8 mouse cellular contexts compared by ENCODE assay signal in the genomic region with DNA sequence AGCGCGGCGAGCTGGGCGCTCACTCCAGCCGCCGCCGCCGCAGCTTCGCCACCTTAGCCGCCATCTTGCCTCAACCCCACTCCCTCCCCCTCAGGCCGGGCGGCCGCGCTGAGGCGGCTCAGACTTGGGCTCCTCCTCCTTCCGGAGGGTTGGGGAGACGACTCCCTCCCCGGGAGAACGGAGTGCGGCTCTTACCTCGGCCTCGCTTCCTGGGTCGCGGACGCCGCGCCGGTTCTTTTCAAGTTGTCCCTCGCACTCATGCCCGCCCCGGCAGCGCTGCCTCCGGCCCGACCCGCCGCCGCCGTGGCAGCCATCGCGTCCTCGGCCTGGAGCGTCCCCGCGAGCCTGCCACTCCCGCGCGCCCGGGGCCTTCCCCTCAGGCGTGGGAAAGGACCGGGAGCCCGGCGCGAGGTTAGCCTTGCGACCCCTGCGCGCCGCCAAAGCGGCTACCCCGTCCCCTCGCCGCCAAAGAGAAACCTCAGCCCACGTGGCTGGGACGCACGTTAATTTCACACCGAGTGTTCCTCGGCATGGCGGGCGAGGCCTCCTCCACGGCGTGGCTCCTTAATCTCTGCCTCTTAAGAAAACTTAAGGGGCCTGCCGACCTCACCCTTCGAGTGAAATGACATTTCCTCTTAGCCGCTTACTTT. TPM values are rescaled to one million over a fixed set of nuclear protein-coding genes. Genes with fewer than 3 reads are reported as not detected.
DNase-seq lines count a peak whose midpoint lies in the region; ATAC-seq and TF ChIP-seq lines count a peak whose summit lies in the region.

No protein-coding gene starts in this region.

- no peaks in the 10 kb centered on the region for H3K9me3 ChIP-seq in embryonic facial prominence, embryonic 15.5 days (replicated peaks)
- no peaks in the 10 kb centered on the region for H3K9me3 ChIP-seq in kidney, embryonic 14.5 days (ENCODE audit: control insufficient read depth, low read length)
- H3K9me3 ChIP-seq in limb, embryonic 14.5 days (ENCODE audit: control insufficient read depth, low read length): no peaks in the 10 kb centered on the region
- no peaks in the 10 kb centered on the region for H3K9me3 ChIP-seq in midbrain, embryonic 16.5 days (replicated peaks; ENCODE audit: control insufficient read depth, low read length, poor library complexity, severe bottlenecking)

- DNase-seq in A20 (ENCODE audit: low read depth, low spot score): peak; percentile 93
- peak; percentile 90 to 91 for DNase-seq in heart, adult 9 months (ENCODE audit: low spot score in 2 of 2)
- peak; percentile 88 for DNase-seq in limb, embryonic 14.5 days (ENCODE audit: low spot score)
- DNase-seq in spleen, adult 2 months (ENCODE audit: low read depth in 1 of 2, low spot score in 2 of 2): peak; percentile 76 to 91

- H3K4me3 ChIP-seq in bone marrow, adult 2 months (replicated peaks; ENCODE audit: control insufficient read depth, low read depth, low read length): peak overlapping the region; percentile 78
- H3K4me3 ChIP-seq in embryonic facial prominence, embryonic 15.5 days (replicated peaks): peak overlapping the region; percentile 77
- H3K4me3 ChIP-seq in kidney, embryonic 14.5 days (ENCODE audit: low read length): peak overlapping the region; percentile 95
- peak overlapping the region; percentile 96 for H3K4me3 ChIP-seq in limb, embryonic 14.5 days (replicated peaks; ENCODE audit: low read length)
- peak overlapping the region; percentile 79 for H3K4me3 ChIP-seq in midbrain, embryonic 16.5 days (ENCODE audit: low read depth, low read length)
- peak overlapping the region; percentile 93 for H3K4me3 ChIP-seq in spleen, adult 2 months (ENCODE audit: extremely low read depth, insufficient read depth, insufficient read length)

- ATAC-seq in embryonic facial prominence, embryonic 15.5 days (ENCODE audit: insufficient number of reproducible peaks, low FRiP score, low TSS enrichment, low read depth): peak; percentile 96
- ATAC-seq in kidney, embryonic 14.5 days (ENCODE audit: low FRiP score, low TSS enrichment): peak; percentile 95
- ATAC-seq in limb, embryonic 14.5 days (ENCODE audit: low FRiP score, low read depth): peak; percentile 95
- peak; percentile 95 for ATAC-seq in midbrain, embryonic 16.5 days

- no peaks in the 10 kb centered on the region; the same call in 1 of the 2 replicates for H3K4me1 ChIP-seq in bone marrow, adult 2 months (ENCODE audit: control insufficient read depth, insufficient read depth, low read length)
- H3K4me1 ChIP-seq in embryonic facial prominence, embryonic 15.5 days: peaks cover 14% of the 10 kb centered on the region
- H3K4me1 ChIP-seq in kidney, embryonic 14.5 days (ENCODE audit: control insufficient read depth, insufficient read depth, low read length): 0 out of 2 replicates have a peak, but pooled peaks cover 8% of the 10 kb centered on the region
- peaks cover 11% of the 10 kb centered on the region for H3K4me1 ChIP-seq in limb, embryonic 14.5 days (ENCODE audit: control insufficient read depth, insufficient read depth, low read length)
- peaks cover 23% of the 10 kb centered on the region for H3K4me1 ChIP-seq in midbrain, embryonic 16.5 days (ENCODE audit: control insufficient read depth, insufficient read depth, low read length)
- H3K4me1 ChIP-seq in spleen, adult 2 months (ENCODE audit: control insufficient read depth, insufficient read depth, insufficient read length): no peaks in the 10 kb centered on the region; the same call in none of the 2 replicates

- H3K4me2 ChIP-seq in embryonic facial prominence, embryonic 15.5 days (replicated peaks): peak overlapping the region; percentile 70
- peak overlapping the region; percentile 89 for H3K4me2 ChIP-seq in kidney, embryonic 14.5 days (replicated peaks; ENCODE audit: low read depth, low read length)
- peak overlapping the region; percentile 58 for H3K4me2 ChIP-seq in limb, embryonic 14.5 days (replicated peaks; ENCODE audit: low read depth, low read length, severe bottlenecking)
- H3K4me2 ChIP-seq in midbrain, embryonic 16.5 days (ENCODE audit: low read length): peak overlapping the region; percentile 88

- H3K27ac ChIP-seq in bone marrow, adult 2 months (ENCODE audit: control insufficient read depth, insufficient read depth, low read depth, low read length, poor library complexity): peak overlapping the region; percentile 100
- peak overlapping the region; percentile 96 for H3K27ac ChIP-seq in embryonic facial prominence, embryonic 15.5 days (replicated peaks)
- H3K27ac ChIP-seq in kidney, embryonic 14.5 days (ENCODE audit: low read depth, low read length): peak overlapping the region; percentile 93
- peak overlapping the region; percentile 96 for H3K27ac ChIP-seq in limb, embryonic 14.5 days (replicated peaks; ENCODE audit: low read depth, low read length)
- peak overlapping the region; percentile 95 for H3K27ac ChIP-seq in midbrain, embryonic 16.5 days (ENCODE audit: low read length)
- peak overlapping the region; percentile 99 for H3K27ac ChIP-seq in spleen, adult 2 months (ENCODE audit: insufficient read depth, low read length)

- H3K36me3 ChIP-seq in embryonic facial prominence, embryonic 15.5 days: no peaks in the 10 kb centered on the region
- no peaks in the 10 kb centered on the region for H3K36me3 ChIP-seq in kidney, embryonic 14.5 days (ENCODE audit: control insufficient read depth, insufficient read depth, low read length)
- no peaks in the 10 kb centered on the region for H3K36me3 ChIP-seq in limb, embryonic 14.5 days (ENCODE audit: control insufficient read depth, insufficient read depth, low read length)
- no peaks in the 10 kb centered on the region for H3K36me3 ChIP-seq in midbrain, embryonic 16.5 days (ENCODE audit: control insufficient read depth, insufficient read depth, low read length)
- no peaks in the 10 kb centered on the region for H3K36me3 ChIP-seq in spleen, adult 2 months (ENCODE audit: control insufficient read depth, insufficient read depth, low read length)

- under 1% methylated on average over 73 of the region's 73 CpGs for WGBS in bone marrow, adult 2 months
- WGBS in embryonic facial prominence, embryonic 15.5 days: under 1% methylated on average over 72 of the region's 73 CpGs
- under 1% methylated on average over 68 of the region's 73 CpGs for WGBS in kidney, embryonic 14.5 days
- WGBS in limb, embryonic 14.5 days: under 1% methylated on average over 61 of the region's 73 CpGs
- whole genome bisulfite sequencing in midbrain, embryonic 16.5 days: 0% methylated on average over 58 of the region's 73 CpGs
- under 1% methylated on average over 64 of the region's 73 CpGs for WGBS in spleen, adult 2 months

- peak overlapping the region; percentile 96 for H3K9ac ChIP-seq in embryonic facial prominence, embryonic 15.5 days
- H3K9ac ChIP-seq in kidney, embryonic 14.5 days (ENCODE audit: low read depth, low read length): peak overlapping the region; percentile 99
- peak overlapping the region; percentile 98 for H3K9ac ChIP-seq in limb, embryonic 14.5 days (ENCODE audit: low read depth, low read length, severe bottlenecking)
- H3K9ac ChIP-seq in midbrain, embryonic 16.5 days (ENCODE audit: low read depth, low read length): peak overlapping the region; percentile 86

- TF ChIP-seq CTCF in bone marrow, adult 2 months (IDR thresholded peaks at IDR 0.05; ENCODE audit: control insufficient read depth, insufficient read depth, low read length): no peak
- no peak for TF ChIP-seq CTCF in spleen, adult 2 months (IDR thresholded peaks at IDR 0.05; ENCODE audit: extremely low read depth, insufficient read depth, insufficient read length, insufficient replicate concordance)

- no peaks in the 10 kb centered on the region for H3K27me3 ChIP-seq in embryonic facial prominence, embryonic 15.5 days
- no peaks in the 10 kb centered on the region for H3K27me3 ChIP-seq in kidney, embryonic 14.5 days (ENCODE audit: control insufficient read depth, insufficient read depth, low read length)
- no peaks in the 10 kb centered on the region for H3K27me3 ChIP-seq in limb, embryonic 14.5 days (ENCODE audit: control insufficient read depth, insufficient read depth, low read length)
- no peaks in the 10 kb centered on the region for H3K27me3 ChIP-seq in midbrain, embryonic 16.5 days (ENCODE audit: control insufficient read depth, insufficient read depth, low read depth, low read length)
- H3K27me3 ChIP-seq in spleen, adult 2 months (ENCODE audit: control insufficient read depth, insufficient read depth, low read length): no peaks in the 10 kb centered on the region

- TF ChIP-seq POLR2A in bone marrow, adult 2 months (IDR thresholded peaks at IDR 0.05; ENCODE audit: borderline replicate concordance, control insufficient read depth, low read depth, low read length): peak; percentile 98
- peak; percentile 61; the same call in 1 of the 2 replicates for TF ChIP-seq POLR2A in limb, embryonic 14.5 days (IDR thresholded peaks at IDR 0.05; ENCODE audit: borderline replicate concordance, extremely low read depth, insufficient read depth, insufficient read length)
- TF ChIP-seq POLR2A in spleen, adult 2 months (IDR thresholded peaks at IDR 0.05; ENCODE audit: low read depth, low read length): peak; percentile 95

RNA-seq across cellular contexts. Expression of a gene that starts 0.9 kb away (rescaled TPM):
- 1.8 and 5.3 TPM in 2 replicates for polyA plus RNA-seq in bone marrow, adult 2 months (2011; ENCODE audit: insufficient read depth, insufficient read length, low replicate concordance, missing spikeins)
- 8.1 and 9.2 TPM in 2 replicates for polyA plus RNA-seq in embryonic facial prominence, embryonic 15.5 days (2015; fragmentation: Nextera tagmentation; extraction: Ambion mirVana)
- polyA plus RNA-seq in kidney, embryonic 14.5 days (2014; fragmentation: Nextera tagmentation; extraction: Ambion mirVana): 12.3 and 15.1 TPM in 2 replicates
- 9.7 and 10.8 TPM in 2 replicates for polyA plus RNA-seq in limb, embryonic 14.5 days (2012; rRNA removed)
- polyA plus RNA-seq in limb, embryonic 14.5 days (2014; fragmentation: Nextera tagmentation; extraction: Ambion mirVana): 7.9 and 9.0 TPM in 2 replicates
- polyA plus RNA-seq in midbrain, embryonic 16.5 days (2015; fragmentation: Nextera tagmentation; extraction: Ambion mirVana): 8.6 and 9.3 TPM in 2 replicates
- 4.1 and 4.5 TPM in 2 replicates for polyA plus RNA-seq in spleen, adult 2 months (2012; rRNA removed)

RNA-seq across cellular contexts. Expression of a gene that starts 1.0 kb away (rescaled TPM):
- polyA plus RNA-seq in bone marrow, adult 2 months (2011; ENCODE audit: insufficient read depth, insufficient read length, low replicate concordance, missing spikeins): 82.8 and 172 TPM in 2 replicates
- 157 and 163 TPM in 2 replicates for polyA plus RNA-seq in embryonic facial prominence, embryonic 15.5 days (2015; fragmentation: Nextera tagmentation; extraction: Ambion mirVana)
- 160 and 203 TPM in 2 replicates for polyA plus RNA-seq in kidney, embryonic 14.5 days (2014; fragmentation: Nextera tagmentation; extraction: Ambion mirVana)
- polyA plus RNA-seq in limb, embryonic 14.5 days (2012; rRNA removed): 132 and 136 TPM in 2 replicates
- polyA plus RNA-seq in limb, embryonic 14.5 days (2014; fragmentation: Nextera tagmentation; extraction: Ambion mirVana): 171 and 173 TPM in 2 replicates
- 156 and 171 TPM in 2 replicates for polyA plus RNA-seq in midbrain, embryonic 16.5 days (2015; fragmentation: Nextera tagmentation; extraction: Ambion mirVana)
- 78.5 and 84.5 TPM in 2 replicates for polyA plus RNA-seq in spleen, adult 2 months (2012; rRNA removed)

Comparison
In these comparisons a context has a peak if more than half of its experiments do, and no peak if none do; other contexts are left out.
1. Peak in every context shown above with its lines: DNase-seq, ATAC-seq, H3K4me3 ChIP-seq and H3K27ac ChIP-seq.